Mouse (Mus musculus): Measurements from ENCODE around the gene Bub3.

Bub3 gene

DNA sequence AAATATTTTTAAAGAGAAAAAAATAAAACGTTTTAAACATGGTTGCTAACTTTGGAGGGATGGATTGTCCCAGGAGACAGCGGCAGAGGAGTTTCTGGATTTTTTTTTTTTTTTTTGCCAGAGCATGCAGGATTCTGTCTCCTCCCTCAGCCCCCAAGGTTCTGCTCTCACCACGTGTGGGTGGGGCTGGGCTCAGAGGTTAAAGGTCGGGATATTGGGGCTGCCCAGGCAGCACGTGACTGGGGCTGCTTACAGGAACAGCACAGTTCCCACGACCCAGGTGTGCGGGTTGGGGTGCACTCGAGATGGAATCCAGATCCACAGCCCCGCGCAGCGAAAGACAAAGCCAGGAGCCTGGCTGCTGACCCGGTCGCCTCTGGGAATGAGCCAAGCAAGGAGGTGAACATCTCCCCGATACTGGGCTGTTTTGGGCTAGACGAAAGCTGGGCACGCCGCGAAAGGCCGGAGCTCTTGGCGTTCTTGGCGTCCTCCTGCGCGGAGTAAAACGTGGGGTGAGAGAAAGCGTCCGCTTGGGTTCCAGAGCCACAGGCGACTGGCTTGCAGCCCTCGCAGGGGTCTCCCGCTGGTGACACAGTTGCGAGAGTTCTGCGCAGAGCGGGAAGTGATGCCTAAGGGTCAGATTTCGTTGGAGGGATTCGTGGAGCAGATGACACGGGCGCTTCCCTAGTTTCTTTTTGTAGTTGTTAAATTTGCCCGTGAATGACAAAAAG lies 3.3 kb upstream of the Bub3 start:
- no peak for DNase-seq (ENCODE audit: low spot score)

DNA sequence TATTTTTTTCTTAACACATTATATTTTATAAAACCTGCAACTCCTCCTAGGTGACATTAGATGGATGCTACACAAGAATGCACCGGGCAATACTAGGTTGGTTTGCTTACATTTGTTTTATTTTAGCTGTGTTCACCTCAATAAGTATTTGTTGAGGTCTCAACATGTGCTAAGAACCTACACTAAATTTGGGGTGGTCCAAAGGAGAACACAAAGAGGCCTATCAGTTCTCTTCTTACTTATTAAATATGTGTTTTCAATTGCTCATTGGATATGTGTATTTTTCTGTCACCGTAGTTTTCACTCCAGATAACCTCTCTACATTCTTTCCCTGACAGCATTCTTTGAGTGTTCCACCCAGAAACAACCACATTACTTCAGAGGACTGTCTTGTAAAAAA lies 2.3 kb upstream of the Bub3 start:
- DNase-seq (ENCODE audit: low spot score), result no peak

DNA sequence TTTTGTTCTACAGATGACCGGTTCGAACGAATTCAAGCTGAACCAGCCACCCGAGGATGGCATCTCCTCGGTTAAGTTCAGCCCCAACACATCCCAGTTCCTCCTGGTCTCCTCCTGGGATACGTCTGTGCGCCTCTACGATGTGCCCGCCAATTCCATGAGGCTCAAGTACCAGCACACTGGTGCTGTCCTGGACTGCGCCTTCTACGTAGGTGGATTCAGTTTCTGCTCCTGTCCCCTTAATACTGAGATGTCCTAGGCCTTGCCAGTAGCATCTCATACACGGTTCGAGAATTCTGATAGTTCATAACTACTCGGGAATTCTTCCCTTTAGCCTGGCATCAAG lies 648 bp downstream of the Bub3 start:
- DNase-seq (ENCODE audit: low spot score), result no peak

DNA sequence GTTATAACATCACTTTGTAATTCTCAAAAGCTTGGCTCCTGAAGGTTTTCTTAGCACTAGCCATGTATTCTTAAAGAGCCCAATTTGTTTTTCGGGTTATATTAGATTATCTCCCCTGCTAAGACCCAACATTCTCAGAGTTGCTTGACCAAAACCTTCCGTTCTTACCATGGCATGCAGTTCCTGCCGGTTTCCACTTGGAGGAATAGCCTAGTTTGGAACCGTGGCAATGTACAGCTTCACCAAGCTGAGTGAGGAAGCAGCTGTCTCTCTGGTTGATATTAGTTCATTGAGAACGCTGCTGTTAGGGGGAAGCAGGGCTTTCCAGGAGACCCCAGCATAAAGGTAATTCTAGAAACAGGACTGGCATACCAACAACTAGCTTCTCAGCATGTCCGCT lies 15.2 kb downstream of the Bub3 start:
- DNase-seq (ENCODE audit: low spot score), result no peak

DNA sequence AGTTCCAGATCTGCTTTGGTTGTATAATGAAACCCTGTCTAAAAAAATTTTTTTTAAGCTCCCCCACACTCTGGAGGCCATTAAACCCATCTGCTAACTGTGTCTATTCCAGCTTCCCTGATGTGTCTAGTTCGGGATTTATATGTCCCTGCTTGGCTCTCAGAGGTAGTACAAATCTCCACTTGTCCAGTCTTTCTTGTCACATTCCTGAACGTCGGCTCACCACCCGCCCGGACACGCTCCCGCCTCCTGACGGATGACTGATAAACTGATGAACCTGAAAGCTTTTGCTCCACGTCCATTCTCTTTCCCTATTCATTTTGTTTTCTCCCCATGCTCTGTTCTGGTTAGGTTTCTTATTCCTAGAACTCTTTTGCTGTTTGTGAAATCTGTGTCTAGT lies 22.2 kb downstream of the Bub3 start:
- DNase-seq (ENCODE audit: low spot score), result no peak

DNA sequence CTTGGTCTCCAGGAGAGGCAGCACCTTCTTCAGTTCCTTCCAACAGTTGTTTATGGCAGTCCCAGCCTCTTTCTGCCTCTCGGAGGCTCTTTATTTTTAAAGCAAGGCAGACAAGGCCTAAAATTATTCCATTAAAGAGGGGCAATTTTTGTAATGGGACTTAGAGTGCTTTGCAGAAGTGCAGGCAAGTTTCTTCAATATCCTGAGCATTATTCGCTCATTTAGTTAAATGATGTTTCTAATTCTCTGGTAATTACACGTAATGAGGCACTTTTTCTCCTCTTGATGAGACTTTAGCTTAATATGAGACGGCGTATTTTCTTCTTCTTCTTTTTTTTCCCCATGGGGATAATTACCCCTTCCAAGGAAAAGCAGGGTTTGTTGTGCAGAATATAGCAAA lies 25.5 kb downstream of the Bub3 start:
- DNase-seq (ENCODE audit: low spot score), result no peak

DNA sequence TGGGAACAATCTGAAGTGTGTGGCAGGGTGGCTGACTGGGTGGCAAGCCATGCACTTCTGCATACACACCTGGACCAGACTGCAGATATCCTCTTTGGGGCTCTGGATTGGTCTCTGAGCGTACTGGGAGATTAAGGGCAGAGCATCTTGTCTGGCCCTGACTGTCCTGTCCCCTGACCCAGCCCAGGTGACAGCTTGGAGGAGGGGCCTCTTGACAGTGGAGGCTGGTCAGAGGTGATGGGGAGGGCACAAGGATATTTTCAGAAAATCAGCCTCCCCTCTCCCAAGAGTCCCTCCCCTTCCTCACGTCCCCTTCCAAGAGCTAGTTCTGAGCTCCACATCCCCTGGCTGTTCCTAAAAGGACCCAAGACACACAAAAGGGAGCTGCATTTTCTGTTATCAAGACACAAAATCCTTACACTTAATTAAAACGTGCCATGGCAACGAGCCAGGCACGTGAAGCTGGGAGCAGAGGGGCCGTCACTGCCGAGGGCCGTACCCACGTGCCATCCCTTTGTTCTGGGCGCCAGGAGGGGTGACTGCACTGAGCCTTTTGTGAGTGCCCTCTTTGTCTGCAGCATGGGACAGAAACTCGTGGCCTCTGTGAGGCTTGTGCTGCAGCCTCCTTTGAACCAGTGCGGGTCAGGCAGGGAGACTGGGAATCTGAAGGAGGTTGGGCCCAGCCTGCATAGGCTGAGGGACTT lies 37.9 kb downstream of the Bub3 start:
- no peak for DNase-seq (ENCODE audit: low spot score)

DNA sequence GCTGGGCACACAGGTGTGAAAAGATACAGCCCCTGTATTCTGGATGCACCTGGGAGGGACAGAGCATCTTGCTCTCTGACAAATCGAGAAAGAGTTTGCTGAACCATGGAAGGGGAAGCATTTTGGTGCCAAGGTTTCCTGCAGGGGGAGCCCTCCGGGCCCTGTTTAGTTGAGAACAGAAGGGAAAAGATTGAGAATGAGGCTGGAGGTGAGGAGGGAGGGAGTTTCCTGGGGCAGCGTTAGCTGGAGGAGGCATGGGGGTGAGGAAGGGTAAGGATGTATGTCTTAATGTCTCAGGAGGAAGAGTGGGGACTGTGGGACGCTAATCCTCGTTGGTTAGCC lies 38.4 kb downstream of the Bub3 start:
- peak; percentile 57 for DNase-seq (ENCODE audit: low spot score)

DNA sequence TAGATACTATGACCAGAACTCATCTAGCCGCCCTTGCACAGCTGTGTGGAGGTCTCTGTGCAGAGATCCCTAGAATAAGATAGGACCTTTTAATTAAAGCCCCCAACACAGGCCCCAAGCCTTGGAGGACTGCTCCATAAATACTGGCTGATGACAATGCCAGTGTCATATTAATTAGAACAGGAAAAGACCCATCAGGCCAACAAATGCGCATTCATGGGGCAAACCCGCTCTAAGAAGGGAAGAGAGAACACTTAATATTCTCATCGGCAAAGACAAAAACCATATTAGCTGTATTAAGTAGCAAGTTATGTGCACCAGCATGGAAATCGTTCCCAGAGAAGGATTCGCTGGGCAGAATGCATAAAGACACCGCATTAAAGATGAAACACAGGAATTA lies 42.1 kb downstream of the Bub3 start:
- no peak for DNase-seq (ENCODE audit: low spot score)

DNA sequence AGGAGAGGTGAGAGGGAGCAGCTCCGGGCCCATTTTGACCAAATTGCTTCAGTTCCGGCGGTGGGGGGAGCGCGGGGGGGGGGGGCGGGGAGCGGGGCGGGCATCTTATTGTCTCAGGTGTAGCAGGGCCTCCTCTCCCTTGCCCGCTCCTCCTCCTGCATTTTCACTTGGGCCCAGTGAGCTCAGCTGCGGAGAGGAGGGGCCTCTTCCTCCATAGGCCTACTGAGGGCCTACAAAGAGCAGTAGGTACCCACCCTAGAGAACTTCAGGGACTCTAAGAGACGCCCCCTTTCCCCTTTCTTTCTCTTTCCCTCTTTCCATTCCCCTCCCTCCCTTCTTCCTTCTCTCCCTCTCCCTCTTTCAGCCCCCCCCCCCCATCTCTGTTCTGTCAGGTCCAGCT lies 43.2 kb downstream of the Bub3 start:
- no peak for DNase-seq (ENCODE audit: low spot score)

DNA sequence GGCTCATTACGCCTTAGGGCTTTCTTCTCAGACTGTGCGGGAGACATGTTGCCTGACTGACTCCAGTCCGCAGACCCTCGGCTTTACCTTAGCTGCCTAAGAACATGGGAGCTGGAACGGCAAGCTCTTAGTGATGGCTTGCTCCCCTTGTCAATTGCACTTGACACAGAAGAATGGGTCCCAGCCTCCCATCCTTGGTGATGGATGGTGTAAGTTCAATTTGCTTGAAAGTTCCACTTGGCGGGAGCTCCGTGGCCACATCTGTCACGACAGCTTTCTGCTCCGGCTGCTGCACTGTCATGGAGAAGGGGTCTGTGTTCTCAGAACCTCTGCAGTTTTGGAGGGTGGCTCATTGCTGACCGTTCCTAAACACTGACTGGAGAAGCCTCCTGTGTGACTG lies 44.9 kb downstream of the Bub3 start:
- DNase-seq (ENCODE audit: low spot score), result no peak

DNA sequence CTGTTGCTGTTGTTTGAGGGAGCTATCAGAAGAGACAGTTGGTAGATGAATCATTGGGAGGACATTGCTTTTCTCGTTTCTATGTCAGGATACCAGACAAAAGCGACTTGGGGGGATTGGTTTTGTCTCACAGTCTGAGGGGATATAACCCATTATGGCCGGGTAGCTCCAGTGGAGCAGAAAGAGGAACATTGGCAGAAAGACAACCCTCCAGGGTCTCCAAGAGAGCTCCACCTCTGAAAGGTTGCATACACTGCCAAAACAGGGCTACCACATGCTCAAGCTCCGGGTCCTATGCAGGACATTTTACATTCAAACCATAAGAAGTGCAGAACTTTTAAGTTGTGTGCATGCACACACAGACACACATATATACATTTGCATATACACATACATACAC lies 45.5 kb downstream of the Bub3 start:
- no peak for DNase-seq (ENCODE audit: low spot score)

DNA sequence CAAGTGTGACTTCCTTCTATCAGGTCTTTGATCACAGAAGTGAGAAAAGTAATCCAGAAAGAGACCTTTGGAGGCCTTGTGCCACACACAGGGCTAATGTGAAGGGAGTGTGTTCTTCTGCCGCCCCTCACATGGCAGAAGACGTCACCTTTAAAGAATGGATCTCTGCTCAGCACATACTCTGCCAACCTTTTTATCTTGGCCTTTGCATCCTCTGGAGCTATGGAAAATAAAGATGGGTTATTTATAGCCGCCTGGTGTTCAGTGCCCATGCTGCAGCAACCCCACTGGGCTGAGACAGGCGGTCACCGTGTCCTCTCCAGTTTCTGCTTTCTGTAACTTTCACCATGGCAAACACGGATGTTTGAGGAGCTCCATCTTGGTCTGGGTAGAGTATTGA lies 48.0 kb downstream of the Bub3 start:
- DNase-seq (ENCODE audit: low spot score), result no peak

DNA sequence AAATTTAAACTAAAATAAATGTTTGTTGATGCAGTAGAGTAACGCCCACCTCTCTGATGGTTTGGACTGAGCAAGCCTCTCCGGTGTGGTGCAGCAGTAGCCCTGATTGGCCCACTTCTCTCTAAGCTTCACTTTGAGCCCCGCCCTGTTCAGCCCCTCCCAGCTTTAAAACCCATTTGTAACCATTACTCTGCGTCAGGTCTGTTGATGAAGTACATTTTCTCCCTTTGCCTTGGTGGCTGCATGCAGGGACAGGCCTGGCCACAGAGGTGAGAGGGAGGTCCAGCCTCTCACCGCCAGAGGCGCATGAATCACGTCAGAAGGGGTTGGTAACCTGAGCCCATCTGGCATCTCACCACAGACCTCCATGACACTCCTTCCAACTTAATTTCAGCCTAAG lies 49.7 kb downstream of the Bub3 start:
- no peak for DNase-seq (ENCODE audit: low spot score)
